Mouse (Mus musculus) 416B (cell line): Measurements from ENCODE around the gene Tmem88b.

Source experiments
- DNase-seq: peaks from one replicate; pipeline ENCODE4 v3.0.0; 2011; ENCODE audit warnings: low read depth

Gene Tmem88b

DNA sequence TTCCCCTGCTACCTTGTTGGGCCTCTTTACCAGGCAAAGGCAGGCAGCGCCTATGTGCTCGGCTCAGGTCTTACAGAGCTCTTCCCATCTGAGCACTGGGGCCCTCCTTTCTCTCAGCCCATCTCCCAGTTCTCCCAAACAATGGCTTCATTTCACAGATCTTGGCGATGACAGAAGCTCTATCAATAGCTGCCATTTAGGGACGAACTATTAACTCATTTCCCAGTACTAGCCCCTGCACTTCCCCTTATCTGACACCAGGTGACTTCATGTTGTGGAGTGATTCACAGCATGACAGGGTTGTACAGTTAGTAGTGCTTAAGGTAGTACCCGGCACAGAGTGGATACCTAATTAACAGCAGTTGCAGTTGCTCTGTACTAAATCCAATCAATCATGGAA, at the start of gene Tmem88b:
Gene Tmem88b, minus strand, starts transcription at position 56 of the 400 bp plus-strand sequence.
- peak; percentile 48 for DNase-seq

DNA sequence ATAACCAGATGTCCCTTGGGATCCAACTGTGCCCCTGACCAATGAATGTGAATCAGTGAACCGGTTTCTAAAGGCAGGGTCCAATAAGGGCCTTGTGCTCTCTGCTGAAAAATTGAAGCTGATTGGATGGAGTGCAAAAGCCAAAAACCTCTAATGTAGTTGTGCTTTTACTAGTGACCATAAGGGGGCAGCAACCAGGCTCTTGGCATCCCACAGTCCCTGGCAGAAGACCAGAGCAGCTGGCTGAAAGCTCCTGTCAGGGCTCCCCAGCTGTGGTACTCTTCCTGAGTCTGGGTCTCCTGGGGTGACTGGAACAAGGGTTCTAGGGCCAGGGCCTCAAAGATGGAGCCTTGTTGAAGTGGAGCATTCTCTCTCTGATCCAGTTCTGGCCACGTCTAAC, 48.2 kb upstream of the Tmem88b start:
- peak; percentile 87 for DNase-seq

DNA sequence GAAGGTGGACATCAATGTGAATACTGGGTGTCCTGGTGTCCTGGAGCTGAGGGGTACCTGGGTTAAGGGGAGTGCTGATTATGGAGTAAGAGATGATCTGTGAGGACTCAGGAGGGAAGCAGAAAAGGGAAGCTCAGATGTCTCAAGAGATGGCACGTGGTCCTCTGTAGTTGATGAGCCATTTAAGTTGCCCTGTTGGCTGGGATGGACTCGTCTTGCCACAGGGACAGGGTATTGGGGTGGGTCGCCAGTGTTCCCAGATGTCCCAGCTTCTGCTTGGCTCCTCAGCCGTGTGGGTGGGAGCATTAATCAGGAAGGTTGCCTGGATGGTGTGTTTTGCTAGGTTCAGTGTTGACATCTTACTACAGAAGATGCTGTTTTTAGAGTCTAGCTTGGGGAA, 47.6 kb upstream of the Tmem88b start:
- DNase-seq = no peak

DNA sequence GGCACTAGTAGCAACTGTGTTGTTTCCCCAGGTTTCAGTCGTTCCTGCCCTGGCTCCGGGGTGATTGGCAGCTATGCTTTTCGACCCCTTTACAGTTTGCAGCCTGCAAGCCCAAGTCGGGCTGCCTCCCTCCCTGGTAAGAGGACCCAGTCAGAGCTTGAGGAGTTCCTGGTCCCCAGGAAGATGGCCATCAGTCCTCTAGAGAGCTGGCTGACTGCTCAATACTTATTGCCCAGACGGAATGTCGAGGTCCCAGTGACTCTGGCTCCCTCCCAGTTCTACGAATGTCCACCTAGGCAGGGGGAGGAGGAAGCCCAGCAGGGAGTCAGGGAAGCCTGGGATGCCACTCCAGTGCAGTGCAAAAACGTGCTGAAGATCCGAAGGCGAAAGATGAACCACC, 46.6 kb upstream of the Tmem88b start:
- DNase-seq = no peak

DNA sequence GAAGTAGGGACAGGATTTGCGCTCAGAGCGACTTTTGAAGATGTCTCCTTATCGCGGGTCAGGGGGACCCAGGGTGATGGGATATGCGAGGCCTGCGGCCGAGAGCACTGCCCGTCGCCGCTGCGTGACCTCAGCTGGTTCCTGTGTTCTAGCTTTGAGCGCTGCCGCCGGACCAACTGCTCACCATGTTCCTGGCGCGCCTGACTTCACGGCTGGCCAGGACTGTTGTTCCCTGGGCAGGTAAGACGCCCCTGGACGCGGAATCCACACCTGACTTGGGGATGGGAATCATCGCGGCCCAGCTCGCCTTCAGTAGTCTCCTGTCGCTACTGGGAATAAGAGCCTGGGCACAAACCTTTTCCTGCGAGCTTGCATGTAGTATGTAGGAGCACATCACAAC, 46.2 kb upstream of the Tmem88b start:
- no peak for DNase-seq

DNA sequence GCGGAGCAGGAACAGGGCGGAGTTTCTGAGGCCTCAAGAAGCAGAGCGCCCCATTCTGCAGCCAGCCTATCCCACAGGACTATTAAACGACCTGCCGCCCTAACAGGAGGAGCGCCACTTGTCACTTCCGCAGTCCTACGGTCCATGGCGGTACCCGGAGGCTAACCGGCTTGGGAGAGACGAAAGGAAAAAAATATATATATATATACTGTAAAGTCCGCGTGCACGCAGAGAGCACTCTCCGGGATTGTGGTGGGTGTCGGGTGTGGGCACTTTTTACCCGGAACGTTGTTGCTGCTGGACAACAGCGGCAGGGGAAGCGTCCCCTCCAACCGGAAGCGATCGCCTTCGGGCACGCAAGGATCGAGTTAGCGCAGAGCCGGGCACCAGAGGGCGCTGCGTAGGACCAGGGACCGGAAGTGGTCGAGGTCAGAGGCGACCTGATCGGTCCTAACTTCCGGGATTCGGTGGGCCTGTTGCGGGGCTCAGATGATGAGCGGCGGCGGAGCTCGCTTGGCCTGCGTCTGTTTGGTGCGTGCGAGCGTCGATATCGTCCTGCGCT, 45.6 kb upstream of the Tmem88b start, which contains the start of gene Aurkaip1:
Gene Aurkaip1, plus strand, starts transcription at position 68 of the 562 bp plus-strand sequence.
- DNase-seq = peak; percentile 97

DNA sequence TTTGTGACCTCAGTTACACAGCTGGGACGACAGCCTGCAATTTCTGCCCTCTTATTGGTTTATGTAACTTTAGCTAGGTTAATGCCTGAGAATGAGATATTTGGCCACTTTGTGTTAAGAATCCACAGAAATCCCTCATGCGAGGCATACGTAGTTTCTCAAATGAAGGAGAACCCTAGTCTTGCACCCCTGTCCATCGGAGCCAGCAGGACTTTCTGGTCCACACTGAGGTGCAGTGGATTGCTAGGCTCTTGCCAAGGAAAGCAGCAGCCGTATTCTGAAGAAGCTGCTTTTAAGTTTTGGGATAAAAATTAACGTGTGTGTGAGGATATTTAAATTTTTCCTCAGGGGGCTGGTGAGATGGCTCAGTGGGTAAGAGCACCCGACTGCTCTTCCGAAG, 44.9 kb upstream of the Tmem88b start:
- DNase-seq = peak; percentile 54

DNA sequence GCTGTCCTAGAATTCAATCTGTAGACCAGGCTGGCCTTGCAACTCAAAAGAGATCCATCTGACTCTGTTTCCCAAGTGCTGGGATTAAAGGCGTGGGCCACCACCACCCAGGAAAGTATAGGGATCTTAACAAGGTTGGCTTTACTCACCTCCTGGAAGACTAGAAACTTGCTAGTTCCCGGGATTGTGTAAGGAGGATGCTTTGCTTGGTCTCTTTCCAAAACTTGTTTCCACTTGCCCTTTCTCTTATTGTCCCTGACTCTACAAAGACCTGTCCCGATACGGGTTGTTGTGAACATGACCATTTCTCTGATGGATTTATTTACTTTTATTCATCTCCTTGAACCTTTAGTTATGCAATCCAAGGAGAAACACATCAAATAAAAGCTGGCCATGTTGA, 44.2 kb upstream of the Tmem88b start:
- DNase-seq = no peak

DNA sequence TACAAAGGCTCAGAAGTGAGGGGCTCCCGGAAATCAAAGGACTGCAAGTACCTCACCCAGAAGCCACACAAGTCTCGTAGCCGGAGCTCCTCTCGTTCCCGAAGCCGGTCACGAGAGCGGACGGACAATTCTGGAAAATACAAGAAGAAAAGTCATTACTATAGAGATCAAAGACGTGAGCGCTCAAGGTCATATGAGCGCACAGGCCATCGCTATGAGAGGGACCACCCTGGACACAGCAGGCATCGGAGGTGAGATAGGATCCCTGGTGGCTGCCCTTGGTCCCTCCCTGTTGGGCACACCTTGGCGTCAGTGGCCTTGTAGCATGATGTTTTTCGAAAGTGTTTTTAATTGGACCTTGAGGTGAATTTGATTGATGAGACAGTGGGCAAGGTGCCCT, 37.8 kb upstream of the Tmem88b start:
- no peak for DNase-seq

DNA sequence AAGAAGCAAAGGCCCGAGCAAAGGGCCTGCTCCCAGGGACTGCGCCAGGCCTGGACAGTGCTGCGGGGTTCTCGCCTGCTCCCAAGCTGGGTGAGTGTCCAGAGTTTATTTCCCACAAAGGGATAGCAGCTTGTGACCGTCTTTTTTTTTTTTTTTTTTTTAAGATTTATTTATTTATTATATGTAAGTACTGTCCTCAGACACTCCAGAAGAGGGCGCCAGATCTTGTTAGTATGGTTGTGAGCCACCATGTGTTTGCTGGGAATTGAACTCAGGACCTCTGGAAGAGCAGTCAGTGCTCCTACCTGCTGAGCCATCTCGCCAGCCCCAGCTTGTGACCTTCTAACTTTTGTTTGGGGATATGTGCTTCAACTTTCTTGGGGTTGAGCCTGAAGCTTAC, 35.4 kb upstream of the Tmem88b start:
- peak; percentile 69 for DNase-seq

DNA sequence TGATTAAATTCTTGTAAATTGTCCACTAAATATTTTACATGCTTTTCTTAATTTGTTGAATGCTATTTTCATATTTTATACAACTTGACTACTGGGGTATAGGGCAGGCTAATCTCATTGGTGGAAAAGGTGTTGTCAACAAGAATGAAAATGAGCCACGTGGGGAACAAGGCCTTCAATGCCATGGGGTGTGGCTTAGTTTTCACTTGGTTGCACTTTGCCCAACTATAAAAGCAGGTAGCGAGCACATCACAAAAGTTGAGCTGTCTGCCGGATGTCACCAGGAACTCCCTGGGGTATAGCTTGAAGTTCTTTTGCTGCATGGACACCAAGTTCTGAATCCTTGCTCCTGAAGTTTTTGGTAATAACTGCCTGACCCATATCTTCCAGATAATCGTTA, 31.9 kb upstream of the Tmem88b start:
- DNase-seq = no peak

DNA sequence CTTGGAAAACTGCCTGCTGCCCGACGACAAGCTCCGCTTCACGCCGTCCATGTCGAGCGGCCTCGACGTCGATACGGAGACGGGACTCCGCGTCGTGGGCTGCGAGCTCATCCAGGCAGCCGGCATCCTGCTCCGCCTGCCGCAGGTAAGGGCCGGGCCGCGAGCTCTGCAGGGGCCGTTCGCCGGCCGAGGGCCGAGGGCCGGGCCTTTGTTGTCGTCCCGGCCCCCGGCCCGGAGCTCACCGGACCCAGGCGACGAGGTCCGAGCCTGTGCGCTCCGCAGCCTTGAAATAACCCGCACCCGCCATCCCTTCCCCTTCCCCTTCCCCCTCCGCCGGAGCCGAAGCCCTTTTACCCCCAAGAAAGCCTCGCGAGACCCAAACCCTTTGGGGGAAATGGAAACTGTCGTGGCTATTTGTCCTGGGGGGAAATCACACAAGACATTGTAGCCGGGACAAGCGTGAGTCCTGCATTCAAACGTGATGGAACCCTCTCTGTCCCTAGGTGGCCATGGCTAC, 27.0 kb upstream of the Tmem88b start:
- peak; percentile 70 for DNase-seq

DNA sequence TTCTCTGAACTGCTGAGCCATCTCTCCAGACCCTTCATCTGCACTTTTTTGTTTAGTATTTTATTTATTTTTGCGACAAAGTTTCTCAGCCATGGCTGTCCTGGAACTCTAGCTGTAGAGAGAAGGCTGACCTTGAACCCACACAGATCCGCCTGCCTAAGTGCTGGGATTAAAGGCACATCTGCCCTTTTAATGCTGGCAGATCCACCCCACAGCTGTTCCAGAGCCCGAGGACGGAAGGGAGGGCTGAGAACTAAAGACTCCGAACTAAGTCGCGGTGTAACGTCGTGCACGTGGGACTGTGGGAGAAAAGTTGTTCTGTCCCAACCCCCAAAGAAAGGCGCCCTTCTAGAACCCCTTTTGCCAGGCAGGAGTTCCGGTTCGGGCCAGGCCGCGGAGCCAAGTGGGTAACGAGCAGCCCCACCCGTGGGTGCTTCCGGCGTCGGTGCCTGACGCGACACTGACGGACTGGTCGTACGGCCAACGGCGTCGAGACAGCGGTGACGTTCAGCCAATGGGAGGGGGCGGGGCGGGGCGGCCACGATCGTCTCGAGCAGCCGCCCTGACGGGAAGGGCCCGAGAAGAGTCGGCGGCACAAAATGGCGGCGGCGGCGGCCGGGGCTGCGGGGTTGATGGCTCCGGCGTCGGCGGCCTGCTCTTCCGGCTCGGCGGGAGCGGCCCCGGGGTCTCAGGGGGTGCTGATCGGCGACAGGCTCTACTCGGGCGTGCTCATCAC, 26.4 kb upstream of the Tmem88b start, which contains the start of gene Ccnl2:
Gene Ccnl2, plus strand, starts transcription at position 561 of the 736 bp plus-strand sequence.
- peak; percentile 97 for DNase-seq

DNA sequence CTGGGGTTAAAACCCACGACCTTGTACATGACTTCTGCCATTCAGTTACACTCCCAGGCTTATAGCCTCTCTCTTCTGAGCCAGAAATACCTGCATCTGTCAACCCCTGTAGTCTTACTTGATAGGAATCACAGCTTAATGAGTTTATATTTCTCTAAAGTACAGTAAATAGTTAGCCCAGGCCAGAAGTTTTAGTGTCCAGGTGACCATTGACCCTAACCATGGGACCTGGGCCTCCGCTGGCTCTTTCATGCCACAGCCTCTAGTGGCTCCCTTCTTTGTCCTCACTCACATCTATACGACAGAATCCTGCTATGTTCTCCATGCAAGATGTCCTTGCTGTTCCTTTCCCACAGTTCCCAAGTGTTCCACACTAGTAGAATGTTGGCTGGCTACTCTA, 22.2 kb upstream of the Tmem88b start:
- no peak for DNase-seq

DNA sequence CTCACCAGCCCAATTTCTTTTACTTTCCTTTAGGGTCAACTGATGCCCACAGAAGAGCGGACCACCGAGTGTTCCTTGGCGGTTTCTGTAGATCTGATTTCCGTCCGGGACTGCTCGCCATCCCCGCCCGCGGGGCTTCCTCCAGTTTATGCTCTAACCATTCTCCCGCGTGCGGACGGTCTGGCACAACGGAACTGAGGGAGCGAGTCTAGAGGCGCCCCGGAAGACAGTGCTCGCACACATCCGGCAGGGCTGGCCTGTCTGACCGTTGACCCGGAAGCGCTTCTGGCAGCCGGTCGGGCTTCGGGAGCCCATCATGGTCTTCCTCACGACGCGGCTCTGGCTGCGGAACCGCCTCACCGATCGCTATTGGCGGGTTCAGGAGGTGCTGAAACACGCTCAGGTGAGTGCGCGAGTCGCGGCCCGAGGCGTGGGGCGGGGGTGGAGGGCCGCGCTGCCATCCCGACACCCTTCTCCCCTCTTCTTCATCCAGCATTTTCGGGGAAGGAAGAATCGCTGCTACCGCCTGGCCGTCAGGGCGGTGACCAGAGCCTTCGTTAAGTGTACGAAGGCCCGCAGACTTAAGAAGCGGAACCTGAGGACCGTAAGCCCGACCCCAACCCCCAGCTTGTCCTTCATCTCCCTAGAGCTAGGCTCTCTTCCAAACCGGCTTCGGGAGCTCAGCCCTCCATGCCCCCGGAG, 17.8 kb upstream of the Tmem88b start:
- DNase-seq = peak; percentile 97

DNA sequence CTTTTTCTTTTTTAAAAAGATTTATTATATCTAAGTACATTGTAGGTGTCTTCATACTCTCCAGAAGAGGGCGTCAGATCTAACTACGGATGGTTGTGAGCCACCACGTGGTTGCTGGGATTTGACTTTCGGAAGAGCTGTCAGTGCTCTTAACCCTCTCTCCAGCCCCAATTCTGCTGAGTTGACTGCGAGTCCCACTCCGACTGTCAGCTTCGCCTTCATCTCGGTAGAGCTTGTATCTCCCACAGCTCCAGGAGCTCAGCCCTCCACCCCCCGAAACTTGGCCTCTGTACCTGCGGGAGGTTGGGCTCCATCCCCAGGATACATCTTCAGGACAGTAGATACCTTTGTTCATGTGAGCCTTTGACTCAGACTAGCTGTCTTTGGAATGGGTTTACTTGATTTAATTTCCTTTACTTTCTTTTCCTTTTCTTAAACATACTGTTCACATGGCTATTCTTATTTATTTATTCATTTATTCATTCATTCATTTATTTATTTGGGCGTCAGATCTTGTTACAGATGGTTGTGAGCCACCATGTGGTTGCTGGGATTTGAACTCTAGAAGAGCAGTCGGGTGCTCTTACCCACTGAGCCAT, 17.2 kb upstream of the Tmem88b start, which contains the start of gene Mrpl20:
Gene Mrpl20, plus strand, starts transcription at position 138 of the 599 bp plus-strand sequence.
- DNase-seq = peak; percentile 89

DNA sequence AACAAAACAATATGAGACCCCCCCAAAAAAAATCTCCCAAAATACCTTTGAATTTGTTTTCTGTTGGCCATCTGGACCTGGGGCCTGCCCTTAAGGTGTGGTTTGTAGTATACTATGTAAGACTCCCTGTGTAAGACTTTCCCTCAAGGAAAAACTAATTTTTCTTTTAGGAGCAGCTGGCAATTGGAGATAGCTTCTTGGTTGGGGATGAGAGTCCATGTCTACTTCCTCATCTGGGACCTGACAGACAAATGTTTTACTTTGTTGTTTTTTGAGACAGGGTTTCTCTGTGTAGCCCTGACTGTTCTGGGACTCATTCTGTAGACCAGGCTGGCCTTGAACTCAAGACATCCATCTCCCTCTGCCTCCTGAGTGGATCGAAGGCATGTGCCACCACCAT, 16.4 kb upstream of the Tmem88b start:
- DNase-seq = no peak

DNA sequence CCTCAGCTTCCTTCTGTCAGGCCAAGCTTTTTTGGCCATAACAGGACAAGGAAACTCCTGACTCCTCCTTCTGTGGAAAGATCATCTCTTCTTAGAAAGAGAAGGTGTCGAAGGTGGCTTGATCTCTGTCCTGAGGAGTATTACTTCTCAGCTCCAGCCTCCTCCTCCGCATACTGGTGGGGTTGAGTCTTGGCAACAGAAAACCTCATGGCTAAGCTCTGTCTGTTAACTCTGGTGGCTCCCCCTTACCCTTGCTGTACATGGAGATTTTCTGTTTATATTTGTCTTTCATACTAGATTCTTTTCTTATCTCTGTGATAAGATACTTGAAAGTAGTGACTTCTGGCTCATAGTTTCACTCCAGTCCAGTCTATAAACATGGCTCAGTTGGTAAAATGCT, 8.1 kb upstream of the Tmem88b start:
- no peak for DNase-seq

DNA sequence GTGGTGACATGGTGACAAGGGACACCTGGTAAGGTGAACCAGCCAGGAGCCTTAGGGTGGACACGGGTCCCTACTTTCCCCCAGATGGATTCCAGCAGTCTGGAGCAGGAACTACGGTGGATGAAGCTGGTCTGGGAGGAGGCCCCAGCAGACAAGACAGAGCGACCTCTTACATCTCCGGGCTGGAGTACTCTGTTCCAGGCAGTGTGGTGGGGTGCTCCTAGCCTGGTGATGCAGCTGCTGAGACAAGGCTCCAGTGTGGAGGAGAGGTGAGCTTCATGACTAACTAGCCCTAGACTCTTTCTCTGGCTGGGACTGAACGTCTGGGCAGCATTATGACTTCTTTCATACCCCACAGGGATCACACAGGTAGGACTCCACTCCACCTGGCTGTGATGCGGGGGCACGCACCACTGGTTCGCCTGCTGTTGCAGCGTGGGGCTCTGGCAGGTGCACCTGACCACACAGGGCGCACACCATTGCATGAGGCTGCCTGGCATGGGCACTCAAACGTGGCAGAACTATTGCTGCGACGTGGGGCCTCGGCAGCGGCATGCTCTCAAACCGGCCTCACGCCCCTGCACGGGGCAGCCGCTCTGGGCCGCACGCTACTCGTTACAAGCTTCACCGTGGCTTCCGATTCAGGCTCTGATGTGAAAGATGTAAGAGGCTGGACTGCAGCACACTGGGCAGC, 5.7 kb upstream of the Tmem88b start:
- DNase-seq = no peak

DNA sequence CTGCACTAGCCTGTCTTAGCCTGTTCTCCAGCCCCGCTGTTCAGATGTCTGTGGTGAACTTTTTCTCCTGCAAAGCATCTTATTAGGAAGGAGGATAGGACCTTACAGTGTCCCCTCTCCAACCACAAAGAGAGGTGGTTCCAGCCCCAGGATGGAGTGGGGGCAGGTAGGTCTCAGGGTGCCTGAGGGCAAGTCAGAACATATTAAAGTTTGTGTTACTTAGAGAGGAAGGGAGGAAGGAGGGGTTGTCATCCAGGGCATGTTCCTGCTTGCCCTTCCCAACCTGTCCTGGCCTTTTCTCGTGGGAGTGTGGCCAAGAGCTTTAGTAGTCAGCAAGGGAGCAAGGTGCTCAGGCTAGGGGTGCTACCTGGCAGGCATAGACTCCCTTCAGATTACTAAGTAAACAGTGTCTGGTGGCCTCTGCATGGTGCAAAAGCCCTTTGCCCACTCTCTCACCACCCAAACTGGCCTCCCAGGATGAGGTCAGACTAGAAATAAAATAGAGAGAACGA, 5.0 kb upstream of the Tmem88b start:
- no peak for DNase-seq

DNA sequence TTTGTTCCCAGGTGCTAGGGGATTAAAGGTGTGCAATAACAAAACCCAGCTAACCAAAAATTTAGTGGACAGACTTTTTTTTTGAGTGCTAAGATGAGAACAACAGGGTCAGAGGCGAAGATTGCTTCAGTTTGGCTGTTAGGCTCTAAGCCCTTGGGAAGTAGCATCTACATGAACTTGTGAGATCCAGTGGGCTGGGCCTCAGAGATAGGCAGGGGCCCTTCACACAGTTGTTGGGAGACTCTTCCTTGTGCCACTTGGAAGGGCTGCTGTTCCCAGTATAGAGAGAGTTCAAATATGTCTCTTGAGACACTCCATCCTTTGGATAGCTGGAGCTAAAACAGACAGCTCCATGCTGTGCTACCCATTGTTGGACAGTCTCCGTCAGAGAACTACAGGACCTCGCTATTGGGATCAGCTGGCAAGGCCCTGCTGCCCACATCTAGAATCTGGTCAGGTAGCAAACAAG, 4.4 kb upstream of the Tmem88b start, which contains the start of gene Ankrd65:
Gene Ankrd65, plus strand, starts transcription at position 419 of the 469 bp plus-strand sequence.
- no peak for DNase-seq
